Mouse (Mus musculus): Measurements from ENCODE around the gene Pgam2. TPM values are rescaled to one million over a fixed set of nuclear protein-coding genes. Genes with fewer than 3 reads are reported as not detected.

The Pgam2 gene
- polyA plus RNA-seq, 1 experiment from 2014 or later: 7.9 TPM

DNA sequence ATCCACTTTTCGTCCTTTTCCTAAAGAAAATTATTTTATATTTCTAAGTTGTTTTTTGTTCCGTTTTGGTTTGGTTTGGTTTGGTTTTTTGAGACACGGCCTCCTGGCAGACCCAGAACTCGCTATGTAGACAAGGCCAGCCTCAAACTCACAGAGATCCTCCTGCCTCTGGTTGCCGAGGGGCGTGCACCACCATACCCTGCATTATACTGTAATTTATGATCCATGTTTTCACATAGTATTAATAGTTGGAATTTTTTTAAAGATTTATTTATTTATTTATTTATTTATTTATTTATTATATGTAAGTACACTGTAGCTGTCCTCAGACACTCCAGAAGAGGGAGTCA lies 40.9 kb downstream of the Pgam2 start:
- no peak overlapping the region for H3K9ac ChIP-seq (ENCODE audit: low read depth, low read length)
- DNase-seq (ENCODE audit: low spot score): no peak
- no peaks in the 10 kb centered on the region for H3K27me3 ChIP-seq (ENCODE audit: control insufficient read depth, insufficient read depth, low read length)
- H3K4me2 ChIP-seq (replicated peaks; ENCODE audit: low read depth, low read length): peak overlapping the region; percentile 78
- H3K36me3 ChIP-seq (ENCODE audit: control insufficient read depth, insufficient read depth, low read length): no peaks in the 10 kb centered on the region
- peak; percentile 59 for ATAC-seq (ENCODE audit: low FRiP score)
- no peaks in the 10 kb centered on the region for H3K9me3 ChIP-seq (ENCODE audit: control insufficient read depth, low read length)
- H3K27ac ChIP-seq (ENCODE audit: low read depth, low read length): peak overlapping the region; percentile 85
- no peaks in the 10 kb centered on the region for H3K4me1 ChIP-seq (replicated peaks; ENCODE audit: control insufficient read depth, insufficient read depth, low read length)
- peak overlapping the region; percentile 52 for H3K4me3 ChIP-seq (ENCODE audit: low read depth, low read length)
- WGBS: 21% methylated on average over 6 of the region's 6 CpGs

- Histone ChIP-seq H3K4me1 (replicated peaks; ENCODE audit: control insufficient read depth, insufficient read depth, low read length) (no peaks in the 10 kb centered on the region), H3K4me3 (ENCODE audit: low read depth, low read length) (peak within 1 kb of the TSS; percentile 52), H3K4me2 (replicated peaks; ENCODE audit: low read depth, low read length) (peak within 1 kb of the TSS; percentile 78), H3K9ac (ENCODE audit: low read depth, low read length) (peak within 1 kb of the TSS; percentile 79), H3K27me3 (ENCODE audit: control insufficient read depth, insufficient read depth, low read length) (no peaks in the 10 kb centered on the region), H3K27ac (ENCODE audit: low read depth, low read length) (peak within 1 kb of the TSS; percentile 85), H3K36me3 (ENCODE audit: control insufficient read depth, insufficient read depth, low read length) (no peaks in the 10 kb centered on the region), H3K9me3 (ENCODE audit: control insufficient read depth, low read length) (no peaks in the 10 kb centered on the region)
- DNase-seq (ENCODE audit: low spot score): peak; percentile 98
- WGBS: under 1% methylated on average over 67 of the region's 68 CpGs
- peak; percentile 99 for ATAC-seq (ENCODE audit: low FRiP score)
Observed at GRCm38 (mm10) chr11:5761820-5762632, 41.5 kb downstream of the Pgam2 start, which contains the start of gene Urgcp. TSS of gene Urgcp (minus strand) at chr11:5762376.

DNA sequence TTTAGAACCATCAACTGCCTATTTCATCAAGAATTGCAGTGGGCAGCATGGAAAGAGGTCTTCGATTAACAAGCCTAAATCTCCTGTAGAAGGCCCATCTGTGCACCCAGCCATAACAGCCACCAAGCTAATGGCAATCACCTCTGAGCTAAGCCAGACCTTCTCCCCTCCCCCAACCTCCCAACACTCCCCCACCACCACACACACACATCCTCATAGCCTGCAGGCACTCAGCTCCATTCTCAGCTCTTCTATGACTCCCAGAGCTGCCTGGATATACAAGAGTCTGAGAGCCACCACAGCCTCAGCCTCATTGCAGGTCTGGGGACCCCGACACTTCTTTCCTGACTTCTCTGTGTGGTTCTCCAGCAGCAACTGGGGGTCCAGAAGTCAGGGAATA lies 49.8 kb downstream of the Pgam2 start:
- Histone ChIP-seq H3K4me1 (replicated peaks; ENCODE audit: control insufficient read depth, insufficient read depth, low read length) (no peaks in the 10 kb centered on the region), H3K4me3 (ENCODE audit: low read depth, low read length) (no peak overlapping the region), H3K36me3 (ENCODE audit: control insufficient read depth, insufficient read depth, low read length) (no peaks in the 10 kb centered on the region), H3K4me2 (replicated peaks; ENCODE audit: low read depth, low read length) (no peak overlapping the region), H3K27me3 (ENCODE audit: control insufficient read depth, insufficient read depth, low read length) (no peaks in the 10 kb centered on the region), H3K27ac (ENCODE audit: low read depth, low read length) (no peak overlapping the region), H3K9ac (ENCODE audit: low read depth, low read length) (no peak overlapping the region), H3K9me3 (ENCODE audit: control insufficient read depth, low read length) (no peaks in the 10 kb centered on the region)
- WGBS: 90% methylated on average over 2 of the region's 2 CpGs
- DNase-seq (ENCODE audit: low spot score) (no peak), ATAC-seq (ENCODE audit: low FRiP score) (no peak)

Other genes starting within 250 kb of the Pgam2 start
- gene Ankrd36, start 234.0 kb downstream of the Pgam2 start, polyA plus RNA-seq (2014; fragmentation: Nextera tagmentation; extraction: Ambion mirVana): not detected in 2 replicates
- gene Mrps24, start 88.1 kb downstream of the Pgam2 start, polyA plus RNA-seq (2014; fragmentation: Nextera tagmentation; extraction: Ambion mirVana): 164 and 170 TPM in 2 replicates
- gene Urgcp, start 41.4 kb downstream of the Pgam2 start, polyA plus RNA-seq (2014; fragmentation: Nextera tagmentation; extraction: Ambion mirVana): 8.4 and 9.6 TPM in 2 replicates
- 141 and 144 TPM in 2 replicates for gene Dbnl, start 15.2 kb downstream of the Pgam2 start, polyA plus RNA-seq (2014; fragmentation: Nextera tagmentation; extraction: Ambion mirVana)
- 5.6 and 6.9 TPM in 2 replicates for gene Polm, start 34.3 kb upstream of the Pgam2 start, polyA plus RNA-seq (2014; fragmentation: Nextera tagmentation; extraction: Ambion mirVana)
- gene Aebp1, start 58.2 kb upstream of the Pgam2 start, polyA plus RNA-seq (2014; fragmentation: Nextera tagmentation; extraction: Ambion mirVana): 19.0 and 20.4 TPM in 2 replicates
- 78.4 and 86.3 TPM in 2 replicates for gene Pold2, start 74.6 kb upstream of the Pgam2 start, polyA plus RNA-seq (2014; fragmentation: Nextera tagmentation; extraction: Ambion mirVana)
- gene Myl7, start 95.0 kb upstream of the Pgam2 start, polyA plus RNA-seq (2014; fragmentation: Nextera tagmentation; extraction: Ambion mirVana): 0.31 and 2.4 TPM in 2 replicates
- 2.9 and 3.0 TPM in 2 replicates for gene Gck, start 146.3 kb upstream of the Pgam2 start, polyA plus RNA-seq (2014; fragmentation: Nextera tagmentation; extraction: Ambion mirVana)
- gene Ykt6, start 152.0 kb upstream of the Pgam2 start, polyA plus RNA-seq (2014; fragmentation: Nextera tagmentation; extraction: Ambion mirVana): 30.2 and 31.9 TPM in 2 replicates

Data from hindbrain, embryonic 11.5 days (tissue).